Mouse (Mus musculus) neural tube, embryonic 13.5 days (tissue): ENCODE measurements around the gene Arhgef11. TPM values are rescaled to one million over a fixed set of nuclear protein-coding genes. Genes with fewer than 3 reads are reported as not detected.

Experiments
- ATAC-seq: fragments of 200-750 bp; cut with Nextera tagmentation; 2 replicates; pipeline ENCODE4 v1.8.0; 2017; ENCODE audit warnings: low read depth, mild to moderate bottlenecking, moderate TSS enrichment, moderate library complexity
- H3K27ac ChIP-seq: fragments of 300-500 bp; sonication (generic); replicated peaks from 2 replicates; pipeline ENCODE4 v1.5.1; 2015; ENCODE audit warnings: moderate library complexity, mild to moderate bottlenecking, inconsistent platforms
- H3K27me3 ChIP-seq: fragments of 300-500 bp; sonication (generic); 2 replicates; pipeline ENCODE4 v1.6.1; 2015; ENCODE audit warnings: mild to moderate bottlenecking, inconsistent platforms
- H3K36me3 ChIP-seq: fragments of 300-500 bp; sonication (generic); 2 replicates; pipeline ENCODE4 v1.6.1; 2015; ENCODE audit warnings: mild to moderate bottlenecking, inconsistent platforms
- H3K4me1 ChIP-seq: fragments of 300-500 bp; sonication (generic); replicated peaks from 2 replicates; pipeline ENCODE4 v1.6.1; 2015; ENCODE audit warnings: inconsistent platforms
- H3K4me2 ChIP-seq: fragments of 300-500 bp; sonication (generic); 2 replicates; pipeline ENCODE4 v1.6.1; 2015; ENCODE audit warnings: inconsistent platforms, mild to moderate bottlenecking, moderate library complexity
- H3K4me3 ChIP-seq: fragments of 300-500 bp; sonication (generic); 2 replicates; pipeline ENCODE4 v1.5.1; 2015; ENCODE audit warnings: mild to moderate bottlenecking, inconsistent platforms
- H3K9ac ChIP-seq: fragments of 300-500 bp; sonication (generic); 2 replicates; pipeline ENCODE4 v1.6.1; 2015; ENCODE audit warnings: moderate library complexity, mild to moderate bottlenecking, inconsistent platforms
- H3K9me3 ChIP-seq: fragments of 300-500 bp; sonication (generic); 2 replicates; pipeline ENCODE4 v1.6.1; 2016; ENCODE audit warnings: inconsistent platforms
- WGBS: fragments of 180-500 bp; shearing (Covaris S2); methylation state at CpG from one replicate; pipeline ENCODE4 v1.1.7; 2015; 5-methylcytosine and 5-hydroxymethylcytosine counted together
- polyA plus RNA-seq: library from polyadenylated mRNA; unstranded; fragments of >200 nt; fragmentation: Nextera tagmentation; extraction: Ambion mirVana; gene quantifications from 2 replicates; pipeline ENCODE4 v1.2.1, GENCODE M21; 2015

The Arhgef11 gene
- polyA plus RNA-seq, 1 experiment from 2014 or later = 22.0 TPM

DNA sequence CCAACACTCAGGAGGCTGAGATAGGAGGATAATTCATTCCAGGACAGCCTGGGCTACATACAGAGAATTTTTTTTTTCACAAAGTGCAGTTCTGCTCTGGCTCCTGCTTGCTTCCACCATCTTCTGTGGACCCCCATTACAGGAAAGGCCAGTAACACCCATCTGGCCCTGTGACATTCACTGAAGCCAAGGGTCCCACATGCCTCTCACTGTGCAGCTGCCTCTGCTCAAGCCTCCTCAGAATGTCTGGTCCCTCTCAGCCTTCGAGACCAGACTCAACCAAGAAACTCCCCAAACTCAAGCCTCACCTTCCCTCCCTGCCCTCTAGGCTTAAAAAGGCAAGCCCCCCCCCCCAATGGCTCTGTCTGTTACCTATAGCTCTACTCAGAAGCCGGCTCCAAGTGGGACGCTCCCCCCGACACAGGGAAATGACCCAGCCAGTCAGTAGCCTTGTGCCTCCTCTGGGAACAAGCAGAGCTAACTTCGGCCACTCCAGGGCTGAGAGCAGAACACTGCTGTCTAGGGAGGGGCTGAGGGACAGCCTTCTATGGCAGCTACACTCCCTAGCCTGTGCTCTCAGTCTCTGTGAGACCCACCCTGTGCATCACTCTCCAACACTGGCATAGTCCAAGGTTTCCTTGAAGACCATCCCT is 148.4 kb downstream of the Arhgef11 start:
- 71% methylated on average over 5 of the region's 5 CpGs for WGBS
- Histone ChIP-seq H3K36me3 (no peaks in the 10 kb centered on the region), H3K4me2 (peak overlapping the region; percentile 39; the same call in 1 of the 2 replicates), H3K9me3 (no peaks in the 10 kb centered on the region), H3K9ac (peak overlapping the region; percentile 49; the same call in 1 of the 2 replicates), H3K4me1 (peaks cover 30% of the 10 kb centered on the region), H3K4me3 (no peak overlapping the region), H3K27ac (peak overlapping the region; percentile 67), H3K27me3 (peaks cover 52% of the 10 kb centered on the region)
- no peak for ATAC-seq

DNA sequence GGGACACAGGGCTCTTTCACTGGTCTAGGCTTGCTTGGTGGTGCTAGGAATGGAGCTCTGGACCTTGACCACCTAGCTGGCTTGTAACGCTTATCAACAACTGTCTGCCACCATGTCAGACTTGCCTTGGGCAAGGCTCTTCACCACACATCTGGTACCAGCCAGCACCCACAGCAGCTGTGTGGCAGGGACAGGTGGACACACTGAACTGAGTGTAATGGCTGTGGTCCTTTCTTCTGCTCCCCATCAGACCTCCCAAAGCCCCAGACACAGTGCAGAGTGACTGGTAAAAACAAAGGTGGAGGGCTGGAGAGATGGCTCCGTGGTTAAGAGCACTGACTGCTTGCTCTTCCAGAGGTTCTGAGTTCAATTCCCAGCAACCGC is 148.9 kb downstream of the Arhgef11 start:
- Histone ChIP-seq H3K27ac (peak overlapping the region; percentile 67), H3K4me1 (peaks cover 34% of the 10 kb centered on the region), H3K4me3 (no peak overlapping the region), H3K27me3 (peaks cover 52% of the 10 kb centered on the region), H3K4me2 (0 out of 2 replicates have a peak overlapping the region, but pooled peaks have one; percentile 39), H3K36me3 (no peaks in the 10 kb centered on the region), H3K9me3 (no peaks in the 10 kb centered on the region), H3K9ac (no peak overlapping the region)
- WGBS = 87% methylated on average over 3 of the region's 3 CpGs
- no peak for ATAC-seq

DNA sequence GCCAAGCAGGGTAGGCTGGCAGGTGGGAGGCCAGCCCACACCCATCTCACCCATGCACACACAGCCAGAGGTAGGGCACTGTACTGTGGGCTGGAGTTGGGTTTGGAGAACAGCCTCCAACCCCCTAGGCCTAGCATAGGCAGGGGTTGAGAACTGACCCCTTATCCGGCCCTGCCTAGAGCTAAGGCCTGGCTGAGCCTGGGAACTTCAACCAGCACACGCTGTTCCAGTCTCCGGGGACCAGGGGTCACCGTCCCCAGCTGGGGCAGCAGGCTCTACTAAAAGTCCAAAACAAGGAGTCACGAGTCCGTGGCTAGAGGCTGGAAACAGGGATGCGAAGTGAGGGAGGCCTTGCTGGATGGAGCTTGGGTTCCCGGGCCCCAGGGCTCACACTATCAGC is 150.4 kb downstream of the Arhgef11 start:
- H3K27me3 ChIP-seq = peaks cover 59% of the 10 kb centered on the region
- H3K4me2 ChIP-seq = peak overlapping the region; percentile 49
- no peaks in the 10 kb centered on the region for H3K9me3 ChIP-seq
- no peak for ATAC-seq
- H3K36me3 ChIP-seq = no peaks in the 10 kb centered on the region
- peak overlapping the region; percentile 46; the same call in 1 of the 2 replicates for H3K27ac ChIP-seq
- H3K9ac ChIP-seq = peak overlapping the region; percentile 61
- 67% methylated on average over 8 of the region's 8 CpGs for WGBS
- H3K4me1 ChIP-seq = peaks cover 40% of the 10 kb centered on the region
- H3K4me3 ChIP-seq = peak overlapping the region; percentile 36

DNA sequence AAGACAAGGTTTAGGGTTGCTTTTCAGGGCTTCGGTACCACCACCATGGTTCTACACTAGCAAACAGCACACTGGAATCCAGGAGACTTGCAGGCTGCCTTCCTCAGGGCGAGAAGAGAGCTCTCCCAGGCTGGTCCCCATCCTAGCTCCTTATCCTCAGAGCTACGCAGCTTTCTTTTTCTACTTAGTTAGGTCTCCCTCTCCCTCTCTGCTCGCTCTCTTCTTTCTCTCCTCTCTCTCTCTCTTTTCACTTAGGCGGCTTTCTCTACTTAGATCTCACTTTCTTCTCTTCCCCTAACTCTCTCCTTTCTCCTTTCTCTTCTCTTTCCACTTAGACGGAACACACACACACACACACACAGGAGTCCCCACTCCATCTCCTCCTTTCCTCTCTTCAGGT is 151.1 kb downstream of the Arhgef11 start:
- Histone ChIP-seq H3K4me1 (peaks cover 38% of the 10 kb centered on the region), H3K4me2 (peak overlapping the region; percentile 49), H3K9me3 (no peaks in the 10 kb centered on the region), H3K36me3 (no peaks in the 10 kb centered on the region), H3K9ac (peak overlapping the region; percentile 61), H3K27me3 (peaks cover 59% of the 10 kb centered on the region), H3K27ac (peak overlapping the region; percentile 46), H3K4me3 (peak overlapping the region; percentile 36)
- WGBS = 52% methylated on average over 6 of the region's 6 CpGs
- ATAC-seq = no peak

DNA sequence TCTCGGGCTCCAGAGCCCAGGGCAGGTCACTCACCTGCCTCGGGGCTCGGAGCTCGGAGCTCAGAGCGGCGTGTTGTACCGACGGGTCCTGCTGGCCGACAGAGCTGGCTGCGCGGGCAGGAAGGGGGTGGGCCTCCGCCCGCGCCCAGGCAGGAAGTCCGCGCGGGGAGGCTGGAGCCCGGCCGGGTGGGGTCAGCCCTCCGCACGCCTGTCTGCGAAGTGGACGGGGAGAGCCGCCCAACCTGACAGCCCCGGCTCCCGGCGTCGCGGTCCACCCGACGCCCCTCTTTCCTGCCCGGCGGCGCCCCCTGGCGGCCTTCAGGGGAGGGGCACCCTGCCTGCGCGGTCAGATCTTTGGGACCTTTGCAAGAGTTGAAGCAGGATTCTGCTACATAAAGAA is 151.5 kb downstream of the Arhgef11 start:
- H3K4me1 ChIP-seq = peaks cover 34% of the 10 kb centered on the region
- H3K27me3 ChIP-seq = peaks cover 59% of the 10 kb centered on the region
- no peak for ATAC-seq
- peak overlapping the region; percentile 61 for H3K9ac ChIP-seq
- H3K4me3 ChIP-seq = peak overlapping the region; percentile 36
- 1% methylated on average over 36 of the region's 37 CpGs for WGBS
- H3K36me3 ChIP-seq = no peaks in the 10 kb centered on the region
- H3K4me2 ChIP-seq = peak overlapping the region; percentile 49
- peak overlapping the region; percentile 46 for H3K27ac ChIP-seq
- no peaks in the 10 kb centered on the region for H3K9me3 ChIP-seq

DNA sequence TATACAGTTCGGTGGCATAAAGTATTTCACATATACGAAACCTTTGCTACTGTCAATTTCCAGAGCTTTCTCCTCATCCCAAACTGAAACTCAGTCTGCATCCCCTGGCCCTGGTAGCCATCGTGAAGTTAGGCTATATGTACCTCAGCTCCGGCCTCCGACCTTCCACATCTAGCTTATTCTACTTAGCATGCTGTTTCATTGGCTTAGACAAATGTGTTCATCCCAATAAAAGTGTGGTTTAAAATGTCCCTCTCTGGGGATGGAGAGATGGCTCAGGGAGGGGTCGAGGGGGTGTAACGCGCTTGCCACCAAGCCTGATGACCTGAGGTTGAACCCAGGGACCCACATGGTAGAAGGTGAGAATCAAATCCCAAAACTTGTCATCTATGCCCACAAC is 152.1 kb downstream of the Arhgef11 start:
- Histone ChIP-seq H3K27ac (no peak overlapping the region), H3K4me1 (peaks cover 29% of the 10 kb centered on the region), H3K4me3 (no peak overlapping the region), H3K36me3 (no peaks in the 10 kb centered on the region), H3K9me3 (no peaks in the 10 kb centered on the region), H3K27me3 (peaks cover 57% of the 10 kb centered on the region), H3K9ac (no peak overlapping the region), H3K4me2 (no peak overlapping the region)
- WGBS = 77% methylated on average over 8 of the region's 8 CpGs
- ATAC-seq = no peak

DNA sequence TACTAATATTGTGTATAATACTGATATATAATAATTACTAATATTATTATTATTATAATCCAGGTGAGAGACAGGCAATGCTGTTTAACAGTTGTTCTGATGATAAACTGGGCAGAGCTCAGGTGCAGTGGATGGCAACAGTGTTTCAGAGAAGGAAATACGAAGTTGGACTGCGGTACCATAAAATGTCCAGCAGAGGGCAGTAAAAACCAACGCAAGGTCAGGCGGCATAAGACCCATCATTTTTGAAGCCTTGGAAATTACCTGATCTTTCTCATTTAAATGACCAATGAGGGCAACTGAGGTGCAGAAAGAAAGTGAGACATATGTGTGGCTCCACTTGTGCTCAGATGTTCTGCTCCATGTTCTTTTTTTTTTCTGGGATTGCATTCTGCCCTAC is 152.9 kb downstream of the Arhgef11 start:
- ATAC-seq = no peak
- Histone ChIP-seq H3K9ac (no peak overlapping the region), H3K4me2 (no peak overlapping the region), H3K4me3 (no peak overlapping the region), H3K27me3 (peaks cover 50% of the 10 kb centered on the region), H3K27ac (no peak overlapping the region), H3K9me3 (no peaks in the 10 kb centered on the region), H3K36me3 (no peaks in the 10 kb centered on the region), H3K4me1 (peaks cover 22% of the 10 kb centered on the region)
- 0% methylated on average over 4 of the region's 4 CpGs for WGBS

DNA sequence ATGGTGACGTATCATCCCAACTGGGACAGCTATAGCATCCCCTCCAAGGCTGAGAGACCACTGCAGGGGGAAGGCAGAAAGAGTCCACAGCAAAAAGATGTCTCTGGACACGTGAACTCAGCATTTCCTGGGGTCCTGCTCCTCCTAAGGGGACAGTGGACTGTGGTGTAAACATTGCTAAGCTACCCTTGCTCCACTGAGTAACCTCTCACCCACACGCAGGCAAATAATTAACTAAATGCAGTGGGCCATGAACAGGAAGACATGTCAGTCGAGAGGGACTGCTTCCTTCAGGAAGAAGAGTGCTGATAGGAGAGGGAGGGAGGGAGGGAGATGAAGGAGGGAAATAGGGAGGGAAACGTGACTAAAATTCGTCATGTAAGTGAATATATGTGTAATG is 153.7 kb downstream of the Arhgef11 start:
- no peak overlapping the region for H3K27ac ChIP-seq
- no peaks in the 10 kb centered on the region for H3K36me3 ChIP-seq
- no peak overlapping the region for H3K9ac ChIP-seq
- no peaks in the 10 kb centered on the region for H3K9me3 ChIP-seq
- peaks cover 27% of the 10 kb centered on the region for H3K4me1 ChIP-seq
- peaks cover 43% of the 10 kb centered on the region for H3K27me3 ChIP-seq
- ATAC-seq = no peak
- H3K4me2 ChIP-seq = no peak overlapping the region
- WGBS = 44% methylated on average over 6 of the region's 6 CpGs
- no peak overlapping the region for H3K4me3 ChIP-seq

DNA sequence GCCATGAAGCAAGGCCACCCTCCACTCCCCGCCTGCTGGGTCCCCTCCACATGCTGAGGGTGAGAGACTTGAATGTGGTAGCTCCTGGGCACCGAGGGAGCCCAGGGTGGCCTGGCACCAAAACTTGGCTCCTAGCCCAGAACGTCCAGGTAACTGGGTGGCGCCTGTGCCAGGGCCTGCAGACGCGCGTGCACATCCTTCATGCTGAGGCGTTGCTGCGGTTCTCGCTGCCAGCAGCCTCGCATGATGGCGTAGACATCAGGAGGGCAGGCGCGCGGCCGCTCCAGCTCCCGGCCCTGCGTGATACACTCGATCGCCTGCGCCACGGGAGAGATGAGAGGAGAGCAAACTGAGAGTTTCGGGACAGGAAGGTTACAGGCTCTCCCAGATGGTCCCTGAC is 160.9 kb downstream of the Arhgef11 start:
- Histone ChIP-seq H3K36me3 (no peaks in the 10 kb centered on the region), H3K4me1 (peaks cover 44% of the 10 kb centered on the region), H3K9ac (peak overlapping the region; percentile 43; the same call in 1 of the 2 replicates), H3K27ac (peak overlapping the region; percentile 77), H3K9me3 (no peaks in the 10 kb centered on the region), H3K4me3 (no peak overlapping the region), H3K4me2 (peak overlapping the region; percentile 31), H3K27me3 (peaks cover 6% of the 10 kb centered on the region; the same call in 1 of the 2 replicates)
- ATAC-seq = peak; percentile 30; the same call in 1 of the 2 replicates
- WGBS = 44% methylated on average over 23 of the region's 23 CpGs

DNA sequence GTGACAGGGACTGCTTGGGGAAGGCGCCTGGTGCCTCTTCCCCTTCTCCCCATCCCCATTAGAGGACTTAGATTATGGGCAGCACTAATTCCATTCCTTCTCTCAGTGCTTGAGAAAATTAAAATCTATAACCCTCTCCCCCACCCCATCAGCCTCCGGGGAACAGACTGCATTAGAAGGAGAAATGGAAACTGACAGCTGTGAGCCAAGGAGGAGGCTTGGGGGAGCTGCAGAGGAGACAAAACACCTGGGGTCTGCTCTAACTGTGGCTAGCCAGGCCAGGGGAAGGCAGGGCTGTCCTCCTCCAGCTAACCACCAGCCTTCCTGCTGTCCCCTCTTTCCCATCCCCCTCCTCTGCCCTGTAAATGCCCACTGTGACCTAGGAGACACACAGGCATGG is 161.7 kb downstream of the Arhgef11 start:
- no peak; the same call in 1 of the 2 replicates for ATAC-seq
- no peak overlapping the region for H3K4me3 ChIP-seq

DNA sequence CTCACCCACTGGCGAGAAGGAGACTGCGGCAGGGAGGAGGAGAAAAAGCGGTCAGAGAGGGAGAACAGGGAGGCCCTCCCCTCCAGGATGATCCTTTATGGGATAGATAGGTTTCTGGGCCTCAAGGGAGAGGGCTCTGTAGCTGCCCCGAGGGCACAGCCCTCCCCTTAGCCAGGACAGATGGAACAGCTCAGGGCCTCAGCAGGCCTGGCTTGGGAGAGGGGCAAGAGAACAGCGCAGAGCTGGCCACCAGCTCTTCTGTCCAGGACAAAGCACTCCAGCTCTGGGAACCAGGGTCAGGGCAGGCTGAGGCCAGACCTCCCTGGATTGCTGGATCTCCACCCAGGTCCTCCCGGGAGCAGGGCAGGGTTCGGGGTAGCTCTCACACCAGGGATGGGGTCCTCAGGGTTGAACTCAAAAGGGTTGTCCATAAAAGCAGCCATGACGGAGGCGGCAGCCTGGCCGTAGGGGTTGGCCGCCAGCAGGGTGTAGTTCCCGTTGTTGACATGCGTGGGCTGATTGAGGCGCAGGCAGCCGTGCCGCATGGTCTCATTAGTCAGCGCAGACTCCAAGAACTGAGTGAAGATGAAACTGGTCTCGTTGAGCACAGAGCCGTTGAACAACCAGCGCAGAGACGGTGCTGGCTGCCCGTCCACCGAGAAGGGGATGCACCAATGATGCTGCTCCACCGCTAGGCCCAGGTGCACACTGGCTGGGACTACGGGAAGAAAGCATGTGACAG is 166.1 kb downstream of the Arhgef11 start:
- no peaks in the 10 kb centered on the region for H3K36me3 ChIP-seq
- peaks cover 25% of the 10 kb centered on the region for H3K4me1 ChIP-seq
- H3K4me2 ChIP-seq = no peak overlapping the region
- peaks cover 2% of the 10 kb centered on the region; the same call in 1 of the 2 replicates for H3K27me3 ChIP-seq
- no peak for ATAC-seq
- no peaks in the 10 kb centered on the region for H3K9me3 ChIP-seq
- no peak overlapping the region for H3K9ac ChIP-seq
- no peak overlapping the region for H3K4me3 ChIP-seq
- H3K27ac ChIP-seq = peak overlapping the region; percentile 46
- WGBS = 78% methylated on average over 25 of the region's 25 CpGs

More for the DNA sequence above, 161.7 kb downstream of the Arhgef11 start:
- Histone ChIP-seq H3K27ac (peak overlapping the region; percentile 77), H3K9me3 (no peaks in the 10 kb centered on the region), H3K4me1 (peaks cover 47% of the 10 kb centered on the region), H3K36me3 (no peaks in the 10 kb centered on the region), H3K9ac (peak overlapping the region; percentile 43; the same call in 1 of the 2 replicates), H3K27me3 (peaks cover 6% of the 10 kb centered on the region; the same call in 1 of the 2 replicates), H3K4me2 (no peak overlapping the region)
- WGBS = 24% methylated on average over 2 of the region's 2 CpGs

DNA sequence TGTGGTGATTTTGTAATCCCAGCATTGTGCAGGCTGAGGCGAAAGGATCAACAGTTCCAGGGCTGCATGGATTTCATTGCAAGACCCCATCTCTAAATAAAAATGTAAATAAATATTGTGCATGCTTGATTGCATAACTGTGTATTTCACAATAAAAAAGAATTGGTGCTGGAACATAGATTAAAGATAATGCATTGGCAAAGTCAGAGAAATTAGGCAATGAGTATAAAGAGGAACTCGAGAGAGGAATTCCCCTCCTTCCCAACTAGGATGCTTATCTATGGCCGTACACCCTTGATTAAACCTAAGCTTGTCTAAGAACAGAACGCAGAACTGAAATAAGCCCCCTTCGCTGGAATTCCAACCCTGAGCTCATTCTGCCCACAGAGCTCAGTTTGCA is 167.8 kb downstream of the Arhgef11 start:
- Histone ChIP-seq H3K4me2 (no peak overlapping the region), H3K27me3 (0 out of 2 replicates have a peak, but pooled peaks cover under 1% of the 10 kb centered on the region), H3K27ac (no peak overlapping the region), H3K4me3 (no peak overlapping the region), H3K9me3 (no peaks in the 10 kb centered on the region), H3K4me1 (peaks cover 30% of the 10 kb centered on the region), H3K9ac (no peak overlapping the region), H3K36me3 (no peaks in the 10 kb centered on the region)
- 89% methylated on average over 5 of the region's 5 CpGs for WGBS
- no peak for ATAC-seq
